Mouse (Mus musculus) stomach, postnatal 0 days (tissue): ENCODE results near the gene Cacul1. TPM values are rescaled to one million over a fixed set of nuclear protein-coding genes. Genes with fewer than 3 reads are reported as not detected.

Experiments
- ATAC-seq: fragments of 200-750 bp; cut with Nextera tagmentation; 2 replicates; pipeline ENCODE4 v1.8.0; 2017; ENCODE audit not compliant: low FRiP score, low TSS enrichment
- DNase-seq: peaks from one replicate; pipeline ENCODE4 v3.0.0-alpha.2; 2016; ENCODE audit warnings: low spot score
- H3K27ac ChIP-seq: fragments of 300-500 bp; sonication (generic); replicated peaks from 2 replicates; pipeline ENCODE4 v1.5.1; 2014; ENCODE audit warnings: mild to moderate bottlenecking, control low read depth
- H3K27me3 ChIP-seq: fragments of 300-500 bp; sonication (generic); 2 replicates; pipeline ENCODE4 v1.6.1; 2014; ENCODE audit warnings: low read length; ENCODE audit not compliant: control insufficient read depth, insufficient read depth
- H3K36me3 ChIP-seq: fragments of 300-500 bp; sonication (generic); 2 replicates; pipeline ENCODE4 v1.6.1; 2014; ENCODE audit warnings: low read length, mixed read lengths; ENCODE audit not compliant: control insufficient read depth, insufficient read depth
- H3K4me1 ChIP-seq: fragments of 300-500 bp; sonication (generic); replicated peaks from 2 replicates; pipeline ENCODE4 v1.6.1; 2014; ENCODE audit warnings: antibody characterized with exemption; ENCODE audit not compliant: control insufficient read depth, insufficient read depth
- H3K4me2 ChIP-seq: fragments of 300-500 bp; sonication (generic); replicated peaks from 2 replicates; pipeline ENCODE4 v1.6.1; 2014; ENCODE audit warnings: low read depth, mild to moderate bottlenecking, control low read depth, moderate library complexity
- H3K4me3 ChIP-seq: fragments of 300-500 bp; sonication (generic); 2 replicates; pipeline ENCODE4 v1.5.1; 2014; ENCODE audit warnings: low read depth, low read length, control low read depth
- H3K9ac ChIP-seq: fragments of 300-500 bp; sonication (generic); 2 replicates; pipeline ENCODE4 v1.6.1; 2014; ENCODE audit warnings: mild to moderate bottlenecking, low read length, control low read depth, mixed read lengths
- H3K9me3 ChIP-seq: fragments of 300-500 bp; sonication (generic); 2 replicates; pipeline ENCODE4 v1.6.1; 2016; ENCODE audit warnings: low read length; ENCODE audit not compliant: control insufficient read depth
- CTCF ChIP-seq: IDR thresholded peaks from 2 replicates; pipeline ENCODE4 v1.5.1; 2016; ENCODE audit warnings: antibody characterized with exemption, low read depth, mild to moderate bottlenecking, moderate library complexity
- EP300 ChIP-seq: optimal IDR thresholded peaks from 2 replicates; pipeline ENCODE3; 2016; ENCODE audit warnings: antibody characterized with exemption
- WGBS: fragments of 180-500 bp; shearing (Covaris S2); extraction: QIAGEN DNeasy Blood & Tissue Kit; methylation state at CpG from one replicate; pipeline ENCODE4 v1.1.7; 2014; 5-methylcytosine and 5-hydroxymethylcytosine counted together
- polyA plus RNA-seq: library from polyadenylated mRNA; unstranded; fragments of >200 nt; fragmentation: Nextera tagmentation; extraction: Ambion mirVana; gene quantifications from 2 replicates; pipeline ENCODE4 v1.2.1, GENCODE M21; 2015

Gene Cacul1
- polyA plus RNA-seq, 1 experiment from 2014 or later, result 10.9 TPM

DNA sequence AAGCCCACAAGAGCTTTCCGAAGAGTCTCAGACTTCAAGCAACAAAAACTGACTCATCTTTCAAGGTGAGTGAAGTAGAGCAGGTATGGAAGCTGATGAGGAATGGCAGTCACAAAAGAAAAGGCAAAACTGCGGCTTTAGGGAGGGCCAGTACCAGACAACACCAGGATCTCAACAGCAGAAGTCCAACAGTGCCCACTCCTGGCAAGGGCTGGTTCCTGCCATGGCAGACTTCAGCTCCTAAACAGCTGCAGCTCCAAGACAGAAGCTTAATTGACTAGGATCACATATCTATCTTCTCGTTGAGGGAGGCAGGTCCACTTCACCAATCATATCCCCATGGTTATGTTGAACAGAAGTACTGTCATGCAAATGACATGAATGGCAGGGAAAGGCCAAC, 67.4 kb downstream of the Cacul1 start:
- no peak overlapping the region for H3K27ac ChIP-seq
- no peak overlapping the region for H3K9ac ChIP-seq
- no peaks in the 10 kb centered on the region for H3K27me3 ChIP-seq
- H3K4me1 ChIP-seq, result no peaks in the 10 kb centered on the region
- WGBS, result 60% methylated on average over 3 of the region's 3 CpGs
- H3K4me3 ChIP-seq, result no peak overlapping the region
- ATAC-seq (no peak), DNase-seq (no peak)
- TF ChIP-seq CTCF (peak; percentile 52), EP300 (no peak)
- no peak overlapping the region for H3K4me2 ChIP-seq
- H3K9me3 ChIP-seq, result no peaks in the 10 kb centered on the region
- H3K36me3 ChIP-seq, result no peaks in the 10 kb centered on the region

DNA sequence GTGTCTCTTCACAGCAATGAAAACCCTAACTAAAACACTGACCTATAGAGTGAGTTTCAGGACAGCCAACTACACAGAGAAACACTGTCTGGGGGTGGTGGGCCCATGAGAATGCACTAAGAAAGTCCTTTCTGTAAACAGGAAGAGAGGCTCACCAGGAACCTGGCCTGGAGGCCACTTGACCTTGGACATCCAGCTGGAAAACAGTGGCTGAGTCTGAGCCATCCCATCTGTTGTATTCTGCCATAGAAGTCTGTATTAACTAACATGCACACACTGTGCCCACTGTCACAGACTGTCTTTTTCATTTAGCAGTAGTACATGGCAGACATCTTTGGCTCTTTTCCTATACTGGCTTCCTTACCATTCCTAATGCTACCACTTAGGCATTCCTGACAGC, 80.6 kb downstream of the Cacul1 start:
- DNase-seq (no peak), ATAC-seq (no peak)
- Histone ChIP-seq H3K36me3 (no peaks in the 10 kb centered on the region), H3K27me3 (no peaks in the 10 kb centered on the region), H3K9me3 (no peaks in the 10 kb centered on the region), H3K9ac (no peak overlapping the region), H3K4me3 (no peak overlapping the region), H3K4me2 (no peak overlapping the region), H3K4me1 (no peaks in the 10 kb centered on the region), H3K27ac (no peak overlapping the region)
- TF ChIP-seq EP300 (no peak), CTCF (no peak)

DNA sequence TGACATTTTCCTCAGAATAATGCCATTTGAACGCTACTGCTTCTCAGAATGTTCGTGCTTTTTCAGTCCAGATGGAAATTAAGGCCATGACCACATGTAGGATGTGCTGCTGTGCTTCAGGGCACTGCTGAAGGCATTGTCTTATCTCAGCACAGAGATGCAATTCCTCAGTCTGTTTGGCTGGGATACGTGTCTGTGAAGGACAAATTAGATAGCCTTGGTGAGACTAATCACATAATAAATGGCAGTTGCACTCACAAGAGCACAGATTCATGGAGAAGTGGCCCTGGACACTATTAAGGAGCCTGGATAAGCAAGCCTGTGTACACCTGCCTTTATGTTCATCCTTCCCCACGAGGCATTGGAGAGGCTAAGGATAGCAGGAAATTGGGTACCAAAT, 83.7 kb downstream of the Cacul1 start:
- H3K9me3 ChIP-seq, result no peaks in the 10 kb centered on the region
- H3K27me3 ChIP-seq, result no peaks in the 10 kb centered on the region
- 73% methylated on average over 4 of the region's 4 CpGs for WGBS
- ATAC-seq, result no peak
- no peak overlapping the region for H3K9ac ChIP-seq
- no peak for DNase-seq
- TF ChIP-seq CTCF (no peak), EP300 (no peak)
- H3K27ac ChIP-seq, result no peak overlapping the region
- H3K4me3 ChIP-seq, result no peak overlapping the region
- H3K36me3 ChIP-seq, result no peaks in the 10 kb centered on the region
- H3K4me1 ChIP-seq, result no peaks in the 10 kb centered on the region
- no peak overlapping the region for H3K4me2 ChIP-seq

DNA sequence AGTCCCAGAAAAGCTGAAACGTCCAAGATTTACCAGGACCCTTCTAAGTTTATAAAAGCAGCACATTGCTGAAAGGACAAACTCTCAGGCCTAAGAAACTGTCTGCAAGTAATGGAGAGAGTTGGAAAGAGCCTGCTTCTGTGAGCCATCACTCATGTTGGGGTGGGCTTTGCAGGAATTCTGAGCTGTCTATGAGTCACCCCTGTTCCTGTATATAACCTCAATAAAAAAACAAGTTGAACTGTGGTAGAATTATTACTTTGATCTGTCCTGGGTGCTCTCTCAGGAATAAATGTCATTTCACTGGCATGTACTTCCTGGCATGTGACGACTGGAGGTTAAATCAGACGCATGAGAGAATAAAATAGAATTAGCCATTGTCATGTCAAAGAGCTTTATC, 85.1 kb downstream of the Cacul1 start:
- Histone ChIP-seq H3K4me1 (no peaks in the 10 kb centered on the region), H3K9me3 (no peaks in the 10 kb centered on the region), H3K27me3 (no peaks in the 10 kb centered on the region), H3K4me2 (no peak overlapping the region), H3K9ac (no peak overlapping the region), H3K27ac (no peak overlapping the region), H3K36me3 (no peaks in the 10 kb centered on the region), H3K4me3 (no peak overlapping the region)
- no peak for TF ChIP-seq EP300
- no peak for TF ChIP-seq CTCF
- DNase-seq, result no peak
- ATAC-seq, result no peak
- 28% methylated on average over 3 of the region's 3 CpGs for WGBS

GRCm38 (mm10) chr19:60489566-60489965, 91.3 kb downstream of the Cacul1 start:
- H3K4me3 ChIP-seq, result no peak overlapping the region
- no peaks in the 10 kb centered on the region for H3K27me3 ChIP-seq
- no peak overlapping the region for H3K27ac ChIP-seq
- H3K9ac ChIP-seq, result no peak overlapping the region
- WGBS, result 70% methylated on average over 1 of the region's 1 CpGs
- no peak for ATAC-seq
- no peaks in the 10 kb centered on the region for H3K36me3 ChIP-seq
- no peak for DNase-seq
- no peak overlapping the region for H3K4me2 ChIP-seq
- H3K4me1 ChIP-seq, result no peaks in the 10 kb centered on the region
- H3K9me3 ChIP-seq, result no peaks in the 10 kb centered on the region
- no peak for TF ChIP-seq CTCF
- no peak for TF ChIP-seq EP300

GRCm38 (mm10) chr19:60485261-60485660, 95.6 kb downstream of the Cacul1 start:
- no peaks in the 10 kb centered on the region for H3K27me3 ChIP-seq
- no peak overlapping the region for H3K9ac ChIP-seq
- no peak overlapping the region for H3K4me3 ChIP-seq
- H3K4me2 ChIP-seq, result no peak overlapping the region
- H3K9me3 ChIP-seq, result no peaks in the 10 kb centered on the region
- H3K27ac ChIP-seq, result no peak overlapping the region
- H3K36me3 ChIP-seq, result no peaks in the 10 kb centered on the region
- no peaks in the 10 kb centered on the region for H3K4me1 ChIP-seq
- TF ChIP-seq CTCF, result no peak
- ATAC-seq (no peak), DNase-seq (no peak)
